ENCODE assay signal across 12 mouse cellular contexts in the genomic region with DNA sequence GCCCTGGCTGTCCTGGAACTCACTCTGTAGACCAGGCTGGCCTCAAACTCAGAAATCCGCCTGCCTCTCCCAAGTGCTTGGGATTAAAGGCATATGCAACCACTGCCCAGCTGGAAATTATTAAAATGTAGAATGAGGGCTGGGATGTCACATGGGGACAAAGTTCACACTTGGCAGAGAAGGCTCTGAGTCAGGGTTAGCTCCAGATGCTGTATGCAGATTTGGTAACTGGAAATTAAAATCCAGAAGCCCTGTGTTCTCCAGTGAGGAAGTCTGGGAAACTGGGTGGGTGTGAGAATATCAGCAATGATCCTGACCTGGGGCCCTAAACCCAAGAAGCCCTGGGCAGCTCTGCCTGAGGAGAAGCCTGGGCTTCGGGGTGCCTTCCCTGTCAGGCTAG. TPM values are rescaled to one million over a fixed set of nuclear protein-coding genes. Genes with fewer than 3 reads are reported as not detected.
DNase-seq lines count a peak whose midpoint lies in the region; ATAC-seq and TF ChIP-seq lines count a peak whose summit lies in the region.
"Had no signal": no experiment of that assay in that cellular context is flagged by ENCODE, and none has a peak within 500 bp of the region (broad histone marks: within the 10 kb centered on the region; RNA-seq: fewer than 3 reads in every experiment).

No protein-coding gene starts in this region.

- no peaks in the 10 kb centered on the region for H3K79me2 ChIP-seq in myocyte (ENCODE audit: control insufficient read depth, insufficient read depth)

- no peak overlapping the region for H3K4me3 ChIP-seq in liver, embryonic 12.5 days
- no peak overlapping the region for H3K4me3 ChIP-seq in liver, postnatal 0 days (ENCODE audit: low read depth, low read length)
- no peak overlapping the region for H3K4me3 ChIP-seq in embryonic facial prominence, embryonic 13.5 days
- no peak overlapping the region for H3K4me3 ChIP-seq in myocyte
- H3K4me3 ChIP-seq in forebrain, embryonic 16.5 days (replicated peaks; ENCODE audit: low read length) = no peak overlapping the region

- WGBS in liver, embryonic 12.5 days (ENCODE audit: insufficient replicate concordance) = 62% methylated on average over 2 of the region's 2 CpGs
- 75% methylated on average over 2 of the region's 2 CpGs for WGBS in liver, postnatal 0 days (ENCODE audit: insufficient replicate concordance)
- 52% methylated on average over 2 of the region's 2 CpGs for WGBS in embryonic facial prominence, embryonic 13.5 days
- 72% methylated on average over 2 of the region's 2 CpGs for WGBS in forebrain, embryonic 16.5 days

- intact Hi-C loops in heart, postnatal 14 days (cut with DNase I) = no loop called here

- H3ac ChIP-seq in myocyte (ENCODE audit: control insufficient read depth, insufficient read length) = no peak overlapping the region

- no peak for ATAC-seq in liver, embryonic 12.5 days
- no peak for ATAC-seq in liver, postnatal 0 days
- no peak for ATAC-seq in embryonic facial prominence, embryonic 13.5 days (ENCODE audit: insufficient number of reproducible peaks, insufficient read depth, low FRiP score, low TSS enrichment, low read depth)
- ATAC-seq in forebrain, embryonic 16.5 days = no peak

- TF ChIP-seq EP300 in liver, postnatal 0 days (IDR thresholded peaks at IDR 0.05; ENCODE audit: low read depth) = no peak

- peak overlapping the region; percentile 67; the same call in 1 of the 2 replicates for H3K4me2 ChIP-seq in liver, embryonic 12.5 days
- no peak overlapping the region for H3K4me2 ChIP-seq in liver, postnatal 0 days (ENCODE audit: low read depth, low read length)
- H3K4me2 ChIP-seq in embryonic facial prominence, embryonic 13.5 days = peak overlapping the region; percentile 20; the same call in 1 of the 2 replicates
- H3K4me2 ChIP-seq in myocyte (ENCODE audit: low read depth) = no peak overlapping the region
- H3K4me2 ChIP-seq in forebrain, embryonic 16.5 days (ENCODE audit: low read length) = no peak overlapping the region

- H3K9ac ChIP-seq in liver, embryonic 12.5 days = no peak overlapping the region
- no peak overlapping the region; the same call in 1 of the 2 replicates for H3K9ac ChIP-seq in liver, postnatal 0 days (replicated peaks)
- H3K9ac ChIP-seq in embryonic facial prominence, embryonic 13.5 days = no peak overlapping the region
- no peak overlapping the region for H3K9ac ChIP-seq in forebrain, embryonic 16.5 days (replicated peaks; ENCODE audit: low read depth, low read length)

- H3K4me1 ChIP-seq in liver, embryonic 12.5 days = peaks cover 37% of the 10 kb centered on the region
- H3K4me1 ChIP-seq in liver, postnatal 0 days (ENCODE audit: insufficient read depth) = no peaks in the 10 kb centered on the region; the same call in 1 of the 2 replicates
- peaks cover 11% of the 10 kb centered on the region for H3K4me1 ChIP-seq in embryonic facial prominence, embryonic 13.5 days
- peaks cover 6% of the 10 kb centered on the region; the same call in 1 of the 2 replicates for H3K4me1 ChIP-seq in forebrain, embryonic 16.5 days (replicated peaks; ENCODE audit: control insufficient read depth, insufficient read depth, low read length)

- no peak overlapping the region for H3K27ac ChIP-seq in liver, embryonic 12.5 days
- no peak overlapping the region for H3K27ac ChIP-seq in liver, postnatal 0 days (ENCODE audit: low read depth)
- H3K27ac ChIP-seq in embryonic facial prominence, embryonic 13.5 days = no peak overlapping the region
- H3K27ac ChIP-seq in forebrain, embryonic 16.5 days (ENCODE audit: low read length) = no peak overlapping the region

- peak; percentile 94 for DNase-seq in heart, adult 11 months
- no peak for DNase-seq in heart, postnatal 14 days
- DNase-seq in liver, postnatal 0 days = no peak
- no peak for DNase-seq in frontal cortex, postnatal 14 days (ENCODE audit: low spot score in 2 of 2)
- DNase-seq: cerebellum, adult 2 months; kidney, adult 9 months; right cerebral cortex, postnatal 4 days had no signal

- no peak for TF ChIP-seq POLR2A in myocyte (IDR thresholded peaks at IDR 0.05; ENCODE audit: insufficient read length, low read depth)

- H3K27me3 ChIP-seq in liver, embryonic 12.5 days (replicated peaks) = peaks cover 68% of the 10 kb centered on the region
- H3K27me3 ChIP-seq in liver, postnatal 0 days (ENCODE audit: insufficient read depth, low read length) = peaks cover 34% of the 10 kb centered on the region
- H3K27me3 ChIP-seq in embryonic facial prominence, embryonic 13.5 days = peaks cover 53% of the 10 kb centered on the region
- peaks cover 45% of the 10 kb centered on the region for H3K27me3 ChIP-seq in myocyte (ENCODE audit: control insufficient read depth, insufficient read depth, insufficient read length)
- H3K27me3 ChIP-seq in forebrain, embryonic 16.5 days (replicated peaks; ENCODE audit: control insufficient read depth, insufficient read depth, low read length) = peaks cover 43% of the 10 kb centered on the region

- no peaks in the 10 kb centered on the region for H3K9me3 ChIP-seq in liver, embryonic 12.5 days (replicated peaks)
- H3K9me3 ChIP-seq in liver, postnatal 0 days (ENCODE audit: low read length) = no peaks in the 10 kb centered on the region
- no peaks in the 10 kb centered on the region for H3K9me3 ChIP-seq in embryonic facial prominence, embryonic 13.5 days
- no peaks in the 10 kb centered on the region for H3K9me3 ChIP-seq in forebrain, embryonic 16.5 days (ENCODE audit: control insufficient read depth, low read length)

- TF ChIP-seq CTCF in liver, postnatal 0 days (IDR thresholded peaks at IDR 0.05; ENCODE audit: low read depth) = no peak

- no peaks in the 10 kb centered on the region for H3K36me3 ChIP-seq in liver, embryonic 12.5 days
- no peaks in the 10 kb centered on the region for H3K36me3 ChIP-seq in liver, postnatal 0 days (replicated peaks; ENCODE audit: insufficient read depth, low read length)
- no peaks in the 10 kb centered on the region for H3K36me3 ChIP-seq in embryonic facial prominence, embryonic 13.5 days
- no peaks in the 10 kb centered on the region for H3K36me3 ChIP-seq in myocyte (ENCODE audit: control insufficient read depth, insufficient read depth)
- no peaks in the 10 kb centered on the region for H3K36me3 ChIP-seq in forebrain, embryonic 16.5 days (ENCODE audit: control insufficient read depth, insufficient read depth)

TF ChIP-seq in myocyte, 11 proteins besides CTCF, POLR2A, EP300 and RAD21:
- TF ChIP-seq USF1 (IDR thresholded peaks at IDR 0.05; ENCODE audit: low read depth) (peak; percentile 31), TCF3 (IDR thresholded peaks at IDR 0.05; ENCODE audit: insufficient read length, low read depth) (no peak)

RNA-seq across cellular contexts. Expression of gene Plvap, which starts 2.2 kb away (rescaled TPM):
- total RNA-seq in heart, postnatal 14 days (2021) = 10 to 100 TPM; 19.3 to 26.2 TPM
- 44.8 and 46.7 TPM in 2 replicates for polyA plus RNA-seq in liver, embryonic 12.5 days (2016; fragmentation: Nextera tagmentation; extraction: Ambion mirVana)
- polyA plus RNA-seq in liver, postnatal 0 days (2015; fragmentation: Nextera tagmentation; extraction: Ambion mirVana) = 29.1 and 31.1 TPM in 2 replicates
- polyA plus RNA-seq in embryonic facial prominence, embryonic 13.5 days (2015; fragmentation: Nextera tagmentation; extraction: Ambion mirVana) = 47.3 and 52.2 TPM in 2 replicates
- 0.18 TPM for polyA plus RNA-seq in myocyte (2012; fragmentation: generic; extraction: Trizol)
- 3.5 and 4.4 TPM in 2 replicates for polyA plus RNA-seq in forebrain, embryonic 16.5 days (2015; fragmentation: Nextera tagmentation; extraction: Ambion mirVana)

RNA-seq across cellular contexts. Expression of gene Ccdc194, which starts 16.2 kb away (rescaled TPM):
- total RNA-seq in heart, postnatal 14 days (2021) = under 1 TPM in 1 of 2 experiments, not detected in 1; 0.12 TPM
- polyA plus RNA-seq in liver, embryonic 12.5 days (2016; fragmentation: Nextera tagmentation; extraction: Ambion mirVana) = 0.30 and 0.57 TPM in 2 replicates
- 0.20 TPM in 1 of 2 replicates, not detected in the other for polyA plus RNA-seq in liver, postnatal 0 days (2015; fragmentation: Nextera tagmentation; extraction: Ambion mirVana)
- 0.77 and 1.1 TPM in 2 replicates for polyA plus RNA-seq in embryonic facial prominence, embryonic 13.5 days (2015; fragmentation: Nextera tagmentation; extraction: Ambion mirVana)
- 0.04 TPM for polyA plus RNA-seq in myocyte (2012; fragmentation: generic; extraction: Trizol)
- 0.26 TPM in 1 of 2 replicates, not detected in the other for polyA plus RNA-seq in forebrain, embryonic 16.5 days (2015; fragmentation: Nextera tagmentation; extraction: Ambion mirVana)
- total RNA-seq: left cerebral cortex, adult 8-10 months had no signal

RNA-seq across cellular contexts. Expression of gene Gtpbp3, which starts 21.4 kb away (rescaled TPM):
- 10 to 100 TPM; 16.4 to 18.7 TPM for total RNA-seq in heart, postnatal 14 days (2021)
- 9.3 and 9.6 TPM in 2 replicates for polyA plus RNA-seq in liver, embryonic 12.5 days (2016; fragmentation: Nextera tagmentation; extraction: Ambion mirVana)
- 4.5 and 4.9 TPM in 2 replicates for polyA plus RNA-seq in liver, postnatal 0 days (2015; fragmentation: Nextera tagmentation; extraction: Ambion mirVana)
- polyA plus RNA-seq in embryonic facial prominence, embryonic 13.5 days (2015; fragmentation: Nextera tagmentation; extraction: Ambion mirVana) = 22.4 and 23.5 TPM in 2 replicates
- 17.5 TPM for polyA plus RNA-seq in myocyte (2012; fragmentation: generic; extraction: Trizol)
- 12.1 and 12.6 TPM in 2 replicates for polyA plus RNA-seq in forebrain, embryonic 16.5 days (2015; fragmentation: Nextera tagmentation; extraction: Ambion mirVana)

RNA-seq across cellular contexts. Expression of gene Ano8, which starts 23.6 kb away (rescaled TPM):
- 10 to 100 TPM; 16.6 to 18.4 TPM for total RNA-seq in heart, postnatal 14 days (2021)
- 1.2 TPM in 2 replicates for polyA plus RNA-seq in liver, embryonic 12.5 days (2016; fragmentation: Nextera tagmentation; extraction: Ambion mirVana)
- polyA plus RNA-seq in liver, postnatal 0 days (2015; fragmentation: Nextera tagmentation; extraction: Ambion mirVana) = 0.14 and 0.27 TPM in 2 replicates
- polyA plus RNA-seq in embryonic facial prominence, embryonic 13.5 days (2015; fragmentation: Nextera tagmentation; extraction: Ambion mirVana) = 2.2 and 3.0 TPM in 2 replicates
- 27.5 TPM for polyA plus RNA-seq in myocyte (2012; fragmentation: generic; extraction: Trizol)
- polyA plus RNA-seq in forebrain, embryonic 16.5 days (2015; fragmentation: Nextera tagmentation; extraction: Ambion mirVana) = 4.1 and 4.4 TPM in 2 replicates

RNA-seq across cellular contexts. Expression of gene Bst2, which starts 27.9 kb away (rescaled TPM):
- 10 to 100 TPM; 12.3 to 16.5 TPM for total RNA-seq in heart, postnatal 14 days (2021)
- 28.7 and 29.4 TPM in 2 replicates for polyA plus RNA-seq in liver, embryonic 12.5 days (2016; fragmentation: Nextera tagmentation; extraction: Ambion mirVana)
- polyA plus RNA-seq in liver, postnatal 0 days (2015; fragmentation: Nextera tagmentation; extraction: Ambion mirVana) = 57.0 and 62.1 TPM in 2 replicates
- polyA plus RNA-seq in embryonic facial prominence, embryonic 13.5 days (2015; fragmentation: Nextera tagmentation; extraction: Ambion mirVana) = 18.0 and 22.0 TPM in 2 replicates
- polyA plus RNA-seq in myocyte (2012; fragmentation: generic; extraction: Trizol) = 33.9 TPM
- 4.7 and 7.5 TPM in 2 replicates for polyA plus RNA-seq in forebrain, embryonic 16.5 days (2015; fragmentation: Nextera tagmentation; extraction: Ambion mirVana)

Comparison
In these comparisons a context has a peak if more than half of its experiments do, and no peak if none do; other contexts are left out.
1. H3K4me2 ChIP-seq: peak in liver, embryonic 12.5 days (single experiment) and embryonic facial prominence, embryonic 13.5 days (single experiment); none in liver, postnatal 0 days (single experiment), myocyte (single experiment) and forebrain, embryonic 16.5 days (single experiment).